Mouse (Mus musculus): Measurements from ENCODE around the gene Sgta. TPM values are rescaled to one million over a fixed set of nuclear protein-coding genes. Genes with fewer than 3 reads are reported as not detected.
"Not testable (repeated sequence)": the region's sequence is repeated elsewhere in the genome, so short reads cannot be mapped to it uniquely, and the experiment has no call there.

Sgta gene
- polyA plus RNA-seq, 1 experiment from 2014 or later: 216 TPM

DNA sequence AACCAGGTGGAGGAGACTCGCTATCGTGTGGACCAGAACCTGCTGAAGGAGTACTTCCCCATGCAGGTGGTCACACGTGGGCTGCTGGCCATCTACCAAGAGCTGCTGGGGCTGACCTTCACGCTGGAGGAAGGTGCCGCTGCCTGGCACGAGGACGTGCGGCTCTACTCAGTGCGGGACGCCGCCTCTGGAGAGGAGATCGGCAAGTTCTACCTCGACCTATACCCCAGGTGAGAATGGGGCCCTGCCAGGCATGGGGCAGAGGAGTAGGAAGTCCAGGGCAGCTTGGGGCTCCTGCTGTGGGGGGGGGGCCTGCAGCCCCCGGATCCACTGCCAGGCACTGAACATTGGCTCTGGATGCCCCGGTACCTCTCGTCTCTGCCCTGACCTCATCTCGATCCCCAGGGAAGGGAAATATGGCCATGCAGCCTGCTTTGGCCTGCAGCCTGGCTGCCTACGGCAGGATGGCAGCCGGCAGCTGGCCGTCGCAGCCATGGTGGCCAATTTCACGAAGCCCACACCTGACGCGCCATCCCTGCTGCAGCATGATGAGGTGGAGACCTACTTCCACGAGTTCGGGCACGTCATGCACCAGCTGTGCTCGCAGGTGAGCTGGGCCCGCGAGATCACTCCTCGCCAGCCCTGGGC is 20.2 kb upstream of the Sgta start:
- Histone ChIP-seq H3K4me3 (replicated peaks) (no peak overlapping the region), H3K27me3 (no peaks in the 10 kb centered on the region), H3K9ac (no peak overlapping the region), H3K4me1 (no peaks in the 10 kb centered on the region), H3K36me3 (peaks cover 77% of the 10 kb centered on the region), H3K27ac (replicated peaks) (no peak overlapping the region), H3K9me3 (replicated peaks) (no peaks in the 10 kb centered on the region), H3K4me2 (replicated peaks) (no peak overlapping the region)
- WGBS: 83% methylated on average over 31 of the region's 31 CpGs
- no peak for ATAC-seq (ENCODE audit: insufficient number of reproducible peaks, low FRiP score, low TSS enrichment, low read depth)

DNA sequence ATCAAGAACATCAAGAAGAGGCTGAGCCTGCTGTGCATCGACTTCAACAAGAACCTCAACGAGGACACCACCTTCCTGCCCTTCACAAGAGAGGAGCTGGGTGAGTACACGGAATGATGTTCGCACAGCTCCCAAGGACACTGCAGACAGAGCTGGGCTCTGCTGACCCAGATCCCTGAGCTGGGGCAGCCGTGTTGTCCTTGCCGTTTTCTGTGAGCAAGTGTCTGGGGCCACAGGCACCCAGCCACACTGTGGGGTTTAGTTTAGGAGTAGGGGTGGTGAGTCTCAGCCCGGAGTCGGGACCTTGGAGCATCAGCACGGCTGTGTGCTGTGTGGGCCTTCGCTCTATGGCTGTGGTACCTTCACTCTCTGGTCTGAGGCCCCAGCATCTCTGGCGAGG is 17.9 kb upstream of the Sgta start:
- no peak overlapping the region for H3K4me2 ChIP-seq (replicated peaks)
- 91% methylated on average over 11 of the region's 11 CpGs for WGBS
- no peaks in the 10 kb centered on the region for H3K4me1 ChIP-seq
- no peaks in the 10 kb centered on the region for H3K27me3 ChIP-seq
- no peaks in the 10 kb centered on the region for H3K9me3 ChIP-seq (replicated peaks)
- ATAC-seq (ENCODE audit: insufficient number of reproducible peaks, low FRiP score, low TSS enrichment, low read depth): no peak
- H3K27ac ChIP-seq (replicated peaks): no peak overlapping the region
- no peak overlapping the region for H3K4me3 ChIP-seq (replicated peaks)
- H3K9ac ChIP-seq: no peak overlapping the region
- H3K36me3 ChIP-seq: peaks cover 95% of the 10 kb centered on the region

DNA sequence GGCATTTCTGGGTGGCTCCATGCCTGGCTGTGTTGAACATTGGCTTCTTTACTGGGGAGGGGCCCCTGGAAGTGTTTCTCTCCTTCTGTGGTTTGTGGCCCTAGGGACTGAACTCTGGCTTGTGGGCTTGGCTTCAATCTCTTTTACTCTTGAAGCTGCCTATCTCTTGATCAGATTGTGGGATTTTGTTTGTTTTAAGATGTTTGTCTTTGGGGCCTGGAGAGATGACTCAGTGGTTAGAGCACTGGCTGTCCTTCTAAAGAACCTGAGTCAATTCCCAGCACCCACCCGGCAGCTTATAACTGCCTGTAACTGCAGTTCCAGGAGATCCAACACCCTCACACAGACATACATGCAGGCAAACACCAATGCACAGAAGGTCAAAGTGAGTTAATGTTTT is 16.4 kb upstream of the Sgta start:
- no peak for ATAC-seq (ENCODE audit: insufficient number of reproducible peaks, low FRiP score, low TSS enrichment, low read depth)

DNA sequence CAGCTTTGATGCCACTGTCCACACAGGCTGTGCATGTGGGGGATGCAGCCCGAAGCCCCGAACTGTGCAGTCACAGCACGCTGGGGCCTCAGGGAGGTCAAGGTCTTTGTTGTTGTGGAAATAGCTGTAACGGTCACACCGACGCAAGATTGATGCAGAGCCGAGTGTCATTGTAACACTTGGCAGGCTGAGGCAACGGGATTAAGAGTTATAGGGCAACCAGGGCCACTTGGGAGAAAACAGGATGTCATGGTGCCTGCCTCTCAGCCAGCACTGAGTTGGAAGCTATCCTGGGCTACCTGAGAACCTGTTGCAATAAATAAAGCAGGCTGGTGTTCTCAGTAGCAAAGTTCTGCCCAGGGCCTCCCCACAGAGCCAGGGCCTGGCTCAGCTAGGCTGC is 15.8 kb upstream of the Sgta start:
- Histone ChIP-seq H3K9ac (no peak overlapping the region), H3K27me3 (no peaks in the 10 kb centered on the region), H3K4me2 (replicated peaks) (no peak overlapping the region), H3K36me3 (peaks cover 74% of the 10 kb centered on the region), H3K27ac (replicated peaks) (no peak overlapping the region), H3K4me3 (replicated peaks) (no peak overlapping the region), H3K9me3 (replicated peaks) (no peaks in the 10 kb centered on the region), H3K4me1 (peaks cover 13% of the 10 kb centered on the region)
- 90% methylated on average over 8 of the region's 8 CpGs for WGBS
- ATAC-seq (ENCODE audit: insufficient number of reproducible peaks, low FRiP score, low TSS enrichment, low read depth): no peak

More for the DNA sequence above, 16.4 kb upstream of the Sgta start:
- H3K27me3 ChIP-seq: no peaks in the 10 kb centered on the region
- H3K36me3 ChIP-seq: peaks cover 80% of the 10 kb centered on the region
- 83% methylated on average over 1 of the region's 1 CpGs for WGBS
- H3K9ac ChIP-seq: no peak overlapping the region
- no peak overlapping the region for H3K4me3 ChIP-seq (replicated peaks)
- no peaks in the 10 kb centered on the region for H3K9me3 ChIP-seq (replicated peaks)
- H3K27ac ChIP-seq (replicated peaks): no peak overlapping the region
- no peak overlapping the region for H3K4me2 ChIP-seq (replicated peaks)
- peaks cover 7% of the 10 kb centered on the region for H3K4me1 ChIP-seq

DNA sequence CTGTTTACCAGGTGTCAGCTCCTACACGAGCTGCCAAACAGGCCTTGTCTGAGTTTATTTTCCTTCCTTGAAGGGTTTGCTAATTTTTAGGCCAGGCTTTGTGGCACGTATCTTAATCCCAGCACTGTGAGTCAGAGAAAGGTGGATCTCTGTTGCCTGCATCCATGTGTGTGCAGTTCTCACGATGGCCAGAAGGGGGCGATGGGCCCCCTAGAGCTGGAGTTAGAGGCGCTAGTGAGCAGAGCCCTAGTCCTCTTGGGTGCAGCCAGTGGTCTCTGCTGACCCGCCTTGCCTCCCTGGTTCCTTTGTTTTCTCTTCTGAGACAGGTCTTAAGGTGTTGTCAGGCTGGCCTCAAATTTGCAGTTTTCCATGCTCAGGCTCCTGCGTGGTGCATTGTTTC is 13.5 kb upstream of the Sgta start:
- Histone ChIP-seq H3K36me3 (peaks cover 51% of the 10 kb centered on the region), H3K4me3 (replicated peaks) (no peak overlapping the region), H3K4me2 (replicated peaks) (no peak overlapping the region), H3K27ac (replicated peaks) (peak overlapping the region; percentile 22; the same call in 1 of the 2 replicates), H3K9me3 (replicated peaks) (no peaks in the 10 kb centered on the region), H3K27me3 (no peaks in the 10 kb centered on the region), H3K9ac (no peak overlapping the region), H3K4me1 (peaks cover 23% of the 10 kb centered on the region)
- 62% methylated on average over 7 of the region's 7 CpGs for WGBS
- ATAC-seq (ENCODE audit: insufficient number of reproducible peaks, low FRiP score, low TSS enrichment, low read depth): no peak

DNA sequence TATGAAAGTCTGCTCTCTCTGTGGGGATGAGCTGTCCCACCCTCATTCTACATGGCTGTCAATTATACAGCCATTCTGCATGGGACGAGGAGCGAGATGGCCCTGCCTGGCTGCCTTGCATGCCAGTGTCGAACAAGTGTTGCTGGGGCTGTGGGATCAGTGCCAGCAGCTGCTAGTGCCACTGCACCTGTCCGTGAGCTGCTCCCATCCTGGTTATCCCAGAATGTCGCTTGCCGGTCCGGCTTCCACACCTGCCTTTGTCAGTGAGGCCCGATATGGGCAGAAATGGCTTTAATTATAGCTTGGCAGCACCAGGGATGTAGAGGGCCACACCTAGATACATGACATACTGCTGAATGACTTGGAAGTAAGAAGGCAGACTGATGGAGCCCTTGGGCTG is 12.3 kb upstream of the Sgta start:
- Histone ChIP-seq H3K9ac (no peak overlapping the region), H3K27me3 (no peaks in the 10 kb centered on the region), H3K4me3 (replicated peaks) (no peak overlapping the region), H3K36me3 (peaks cover 40% of the 10 kb centered on the region), H3K27ac (replicated peaks) (0 out of 2 replicates have a peak overlapping the region, but pooled peaks have one; percentile 34), H3K9me3 (replicated peaks) (no peaks in the 10 kb centered on the region), H3K4me2 (replicated peaks) (no peak overlapping the region), H3K4me1 (peaks cover 23% of the 10 kb centered on the region)
- ATAC-seq (ENCODE audit: insufficient number of reproducible peaks, low FRiP score, low TSS enrichment, low read depth): 0 out of 2 replicates have a peak, but pooled peaks have one; percentile 8
- WGBS: 85% methylated on average over 8 of the region's 8 CpGs

DNA sequence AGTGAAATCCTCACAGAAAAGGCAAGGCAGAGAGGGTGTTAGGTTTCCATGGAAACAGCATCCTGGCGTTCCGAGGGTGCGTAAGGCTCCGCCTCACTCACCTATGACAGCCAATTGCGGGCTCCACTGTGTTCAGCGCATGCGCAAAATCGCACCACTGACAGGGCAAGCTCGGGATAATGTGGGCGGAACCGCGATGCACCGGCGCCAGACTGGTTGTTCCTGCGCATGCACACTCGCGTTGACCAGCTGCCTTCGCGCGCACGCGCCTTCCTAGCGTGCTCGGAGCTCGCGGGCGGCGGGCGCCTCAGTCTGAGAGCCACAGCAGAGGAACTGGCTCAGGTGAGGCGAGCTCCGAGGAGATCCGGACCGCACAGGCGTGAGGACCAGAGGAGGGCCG is 9.9 kb upstream of the Sgta start, which contains the start of gene Thop1:
Gene Thop1 (plus strand): TSS at position 200 of the 400 bp plus-strand sequence.
- Histone ChIP-seq H3K27me3 (no peaks in the 10 kb centered on the region), H3K9me3 (replicated peaks) (no peaks in the 10 kb centered on the region), H3K9ac (peak within 1 kb of the TSS; percentile 85), H3K36me3 (peaks cover 20% of the 10 kb centered on the region), H3K4me3 (replicated peaks) (peak within 1 kb of the TSS; percentile 76), H3K27ac (replicated peaks) (peak within 1 kb of the TSS; percentile 65), H3K4me1 (peaks cover 23% of the 10 kb centered on the region), H3K4me2 (replicated peaks) (peak within 1 kb of the TSS; percentile 74)
- peak; percentile 94 for ATAC-seq (ENCODE audit: insufficient number of reproducible peaks, low FRiP score, low TSS enrichment, low read depth)
- WGBS: 0% methylated on average over 35 of the region's 35 CpGs

DNA sequence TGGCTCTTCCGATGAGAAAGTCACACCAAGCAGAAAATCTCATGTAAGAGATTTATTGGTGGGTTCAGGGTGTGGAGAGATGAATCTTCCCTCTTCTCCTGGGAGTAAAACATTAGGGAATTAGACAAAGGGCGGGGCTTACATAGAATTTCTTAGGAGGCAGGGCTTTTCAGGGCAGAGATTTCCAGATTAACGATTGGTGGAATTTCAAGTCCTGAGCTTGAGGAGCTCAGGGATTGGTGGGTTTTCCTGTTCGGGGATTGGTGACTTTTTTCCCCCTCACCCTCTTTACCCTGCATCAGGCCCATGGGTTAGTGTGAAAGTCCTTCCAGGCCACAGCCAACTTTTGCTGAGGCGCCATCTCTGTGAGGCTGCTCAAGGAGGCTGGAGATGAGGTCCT is 8.7 kb upstream of the Sgta start:
- WGBS: 71% methylated on average over 5 of the region's 5 CpGs
- Histone ChIP-seq H3K4me3 (replicated peaks) (no peak overlapping the region), H3K4me2 (replicated peaks) (no peak overlapping the region), H3K27me3 (no peaks in the 10 kb centered on the region), H3K36me3 (peaks cover 8% of the 10 kb centered on the region), H3K9ac (no peak overlapping the region), H3K4me1 (peaks cover 23% of the 10 kb centered on the region), H3K9me3 (replicated peaks) (no peaks in the 10 kb centered on the region), H3K27ac (replicated peaks) (no peak overlapping the region)
- no peak for ATAC-seq (ENCODE audit: insufficient number of reproducible peaks, low FRiP score, low TSS enrichment, low read depth)

DNA sequence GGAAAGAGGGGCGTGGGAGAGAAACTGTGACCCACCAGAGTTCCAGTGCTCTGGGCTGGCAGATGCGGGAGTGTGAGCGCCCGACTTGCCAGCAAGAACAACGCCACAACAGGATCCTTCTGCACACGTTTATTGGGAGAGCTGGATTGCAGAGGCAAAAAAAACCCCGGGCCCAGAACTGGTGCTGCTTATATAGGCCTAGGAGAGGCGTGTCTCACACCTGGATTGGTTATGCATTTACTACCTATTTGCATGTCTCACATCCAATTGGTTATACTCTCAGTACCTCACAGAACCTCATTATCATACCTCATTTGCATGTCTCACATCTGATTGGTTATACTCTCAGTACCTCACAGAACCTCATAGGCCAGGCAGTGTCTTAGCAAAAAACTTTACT is 4.5 kb upstream of the Sgta start:
- H3K4me1 ChIP-seq; H3K9ac ChIP-seq; ATAC-seq (ENCODE audit: insufficient number of reproducible peaks, low FRiP score, low TSS enrichment, low read depth); H3K27me3 ChIP-seq; H3K27ac ChIP-seq (replicated peaks); H3K9me3 ChIP-seq (replicated peaks); H3K4me2 ChIP-seq (replicated peaks); H3K36me3 ChIP-seq; H3K4me3 ChIP-seq (replicated peaks): not testable (repeated sequence)
- WGBS: 89% methylated on average over 8 of the region's 8 CpGs

DNA sequence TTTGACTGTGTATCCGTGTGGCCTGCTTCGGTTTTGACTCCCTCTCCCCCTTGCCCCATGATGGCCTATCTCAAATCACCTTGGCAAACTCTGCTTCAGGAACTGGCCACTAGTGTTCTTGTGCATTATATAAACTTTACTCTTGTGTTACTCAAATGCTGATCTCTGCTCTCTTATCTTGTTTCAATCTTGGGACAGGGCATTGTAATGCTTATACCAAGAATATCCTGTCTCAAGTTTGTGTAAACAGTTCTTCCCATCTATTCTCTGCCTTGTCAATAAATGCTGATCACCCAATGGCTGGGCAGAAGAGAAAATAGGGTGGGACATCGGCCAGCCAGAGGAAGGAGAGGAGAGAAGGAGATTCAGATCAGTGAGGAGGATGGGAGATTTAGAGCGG is 2.7 kb upstream of the Sgta start:
- ATAC-seq (ENCODE audit: insufficient number of reproducible peaks, low FRiP score, low TSS enrichment, low read depth): no peak
- WGBS: 62% methylated on average over 4 of the region's 4 CpGs
- no peak overlapping the region for H3K9ac ChIP-seq
- H3K27me3 ChIP-seq: no peaks in the 10 kb centered on the region
- H3K27ac ChIP-seq (replicated peaks): no peak overlapping the region
- no peaks in the 10 kb centered on the region; the same call in 1 of the 2 replicates for H3K36me3 ChIP-seq
- H3K4me1 ChIP-seq: peaks cover 20% of the 10 kb centered on the region
- no peak overlapping the region for H3K4me3 ChIP-seq (replicated peaks)
- H3K9me3 ChIP-seq (replicated peaks): no peaks in the 10 kb centered on the region
- no peak overlapping the region for H3K4me2 ChIP-seq (replicated peaks)

DNA sequence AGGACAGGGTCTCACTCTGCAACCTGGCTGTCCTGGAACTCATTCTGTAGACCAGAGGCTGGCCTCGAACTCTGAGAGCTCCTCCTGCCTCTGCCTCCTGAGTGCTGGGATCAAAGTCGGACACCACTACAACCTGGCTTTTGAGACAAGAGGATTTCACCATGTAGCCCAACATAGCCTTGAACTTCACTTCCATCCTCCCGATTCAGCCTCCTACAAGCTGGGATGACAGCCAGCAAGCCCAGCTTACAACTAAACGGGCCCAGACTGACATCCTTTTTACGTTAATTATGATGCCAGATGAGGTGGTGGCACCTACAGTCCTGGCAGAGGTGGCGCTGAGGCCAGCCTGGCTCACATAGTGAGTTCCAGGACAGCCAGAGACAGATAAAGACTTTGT is 1.1 kb downstream of the Sgta start:
- 83% methylated on average over 6 of the region's 6 CpGs for WGBS
- Histone ChIP-seq H3K4me2 (replicated peaks) (peak overlapping the region; percentile 84), H3K36me3 (no peaks in the 10 kb centered on the region; the same call in 1 of the 2 replicates), H3K9me3 (replicated peaks) (no peaks in the 10 kb centered on the region), H3K9ac (no peak overlapping the region), H3K27ac (replicated peaks) (no peak overlapping the region), H3K27me3 (no peaks in the 10 kb centered on the region), H3K4me3 (replicated peaks) (peak overlapping the region; percentile 82), H3K4me1 (peaks cover 32% of the 10 kb centered on the region)
- ATAC-seq (ENCODE audit: insufficient number of reproducible peaks, low FRiP score, low TSS enrichment, low read depth): no peak
